Mouse (Mus musculus) heart, embryonic 14.5 days (tissue): ENCODE measurements at regions not wholly inside any gene's neighbourhood (a gene's known extent, or its start where the extent isn't known, plus 50 kb on each side); places are given as distances from the start of the nearest gene placed in this dataset.

Experiments used
- ATAC-seq: fragments of 200-750 bp; cut with Nextera tagmentation; 2 replicates; pipeline ENCODE4 v1.8.0; 2017; ENCODE audit warnings: low read depth, moderate TSS enrichment; ENCODE audit not compliant: insufficient number of reproducible peaks, insufficient read depth, low FRiP score
- H3K27ac ChIP-seq, 2 experiments: fragments of 200-500 bp in 1 of 2; fragments of 300-500 bp in 1 of 2; sonication (generic) in 1 of 2; replicated peaks in 1 of 2; 2 replicates each; pipeline ENCODE4 v1.5.1; 2012 to 2014; ENCODE audit warnings: low read depth in 2 of 2, low read length in 2 of 2, control low read depth in 1 of 2, mild to moderate bottlenecking in 1 of 2, mixed read lengths in 1 of 2; ENCODE audit not compliant: control insufficient read depth in 1 of 2, insufficient read depth in 1 of 2
- H3K27me3 ChIP-seq: fragments of 300-500 bp; sonication (generic); 2 replicates; pipeline ENCODE4 v1.6.1; 2014; ENCODE audit warnings: mild to moderate bottlenecking, low read length, control low read depth; ENCODE audit not compliant: control insufficient read depth, insufficient read depth
- H3K36me3 ChIP-seq: fragments of 300-500 bp; sonication (generic); 2 replicates; pipeline ENCODE4 v1.6.1; 2014; ENCODE audit warnings: mild to moderate bottlenecking, control low read depth, low read length, mixed read lengths; ENCODE audit not compliant: control insufficient read depth, insufficient read depth
- H3K4me1 ChIP-seq, 2 experiments: fragments of 200-500 bp in 1 of 2; fragments of 300-500 bp in 1 of 2; sonication (generic) in 1 of 2; 2 replicates each; pipeline ENCODE4 v1.6.1; 2012 to 2014; ENCODE audit warnings: low read length in 2 of 2, control low read depth in 1 of 2, mixed read lengths in 1 of 2; ENCODE audit not compliant: control insufficient read depth in 2 of 2, insufficient read depth in 2 of 2
- H3K4me2 ChIP-seq: fragments of 300-500 bp; sonication (generic); 2 replicates; pipeline ENCODE4 v1.6.1; 2014; ENCODE audit warnings: mild to moderate bottlenecking, low read length
- H3K4me3 ChIP-seq, 2 experiments: fragments of 200-500 bp in 1 of 2; fragments of 300-500 bp in 1 of 2; sonication (generic) in 1 of 2; 2 replicates each; pipeline ENCODE4 v1.5.1; 2012 to 2014; ENCODE audit warnings: low read length in 2 of 2, mild to moderate bottlenecking in 2 of 2, control low read depth in 1 of 2, low read depth in 1 of 2, moderate library complexity in 1 of 2; ENCODE audit not compliant: control insufficient read depth in 1 of 2, insufficient read depth in 1 of 2
- H3K9ac ChIP-seq: fragments of 300-500 bp; sonication (generic); 2 replicates; pipeline ENCODE4 v1.6.1; 2014; ENCODE audit warnings: mild to moderate bottlenecking, low read length
- H3K9me3 ChIP-seq: fragments of 300-500 bp; sonication (generic); 2 replicates; pipeline ENCODE4 v1.6.1; 2016; ENCODE audit warnings: low read length, control low read depth; ENCODE audit not compliant: control insufficient read depth
- WGBS: fragments of 180-500 bp; shearing (Covaris S2); extraction: QIAGEN DNeasy Blood & Tissue Kit; methylation state at CpG from one replicate; pipeline ENCODE4 v1.1.7; 2014; 5-methylcytosine and 5-hydroxymethylcytosine counted together

GRCm38 (mm10) chr6:75539703-75540102 lies 957.9 kb downstream of the Gm9008 start:
- Histone ChIP-seq H3K4me2 (no peak overlapping the region), H3K36me3 (no peaks in the 10 kb centered on the region), H3K4me1 (no peaks in the 10 kb centered on the region), H3K9me3 (no peaks in the 10 kb centered on the region), H3K27ac (no peak overlapping the region), H3K9ac (no peak overlapping the region), H3K27me3 (no peaks in the 10 kb centered on the region), H3K4me3 (no peak overlapping the region)
- 85% methylated on average over 3 of the region's 3 CpGs for WGBS
- no peak for ATAC-seq
